10 mouse cellular contexts compared by ENCODE assay signal in genomic region chr3:65861471-65861881, GRCm38 (mm10).
DNase-seq lines count a peak whose midpoint lies in the region; ATAC-seq lines count a peak whose summit lies in the region.
"Had no signal": no experiment of that assay in that cellular context is flagged by ENCODE, and none has a peak within 500 bp of the region (broad histone marks: within the 10 kb centered on the region; RNA-seq: fewer than 3 reads in every experiment).

No protein-coding gene starts in this region.

- peak; percentile 14; the same call in 1 of the 2 replicates for ATAC-seq in forebrain, embryonic 14.5 days
- no peak for ATAC-seq in forebrain, embryonic 12.5 days (ENCODE audit: low FRiP score)
- peak; percentile 73 for ATAC-seq in kidney, embryonic 14.5 days (ENCODE audit: low FRiP score, low TSS enrichment)

- no peaks in the 10 kb centered on the region for H3K9me3 ChIP-seq in forebrain, embryonic 14.5 days (replicated peaks; ENCODE audit: control insufficient read depth, low read length)
- no peaks in the 10 kb centered on the region for H3K9me3 ChIP-seq in forebrain, embryonic 12.5 days
- H3K9me3 ChIP-seq in kidney, embryonic 14.5 days (ENCODE audit: control insufficient read depth, low read length) = no peaks in the 10 kb centered on the region
- H3K9me3 ChIP-seq: stomach, embryonic 15.5 days had no signal

- no peaks in the 10 kb centered on the region for H3K36me3 ChIP-seq in forebrain, embryonic 14.5 days (ENCODE audit: control insufficient read depth, insufficient read depth, low read length)
- no peaks in the 10 kb centered on the region for H3K36me3 ChIP-seq in forebrain, embryonic 12.5 days (replicated peaks)
- H3K36me3 ChIP-seq in kidney, embryonic 14.5 days (ENCODE audit: control insufficient read depth, insufficient read depth, low read length) = no peaks in the 10 kb centered on the region
- H3K36me3 ChIP-seq: stomach, embryonic 15.5 days had no signal

- peak; percentile 73 for DNase-seq in forebrain, embryonic 14.5 days (ENCODE audit: low spot score)
- DNase-seq in ovary, postnatal 36 days (ENCODE audit: low spot score) = peak; percentile 36
- DNase-seq in ovary, postnatal 10 days (ENCODE audit: low spot score) = no peak
- peak; percentile 86 for DNase-seq in yolk sac, embryonic 10.5 days (ENCODE audit: low spot score)
- DNase-seq in frontal cortex, postnatal 14 days (ENCODE audit: low spot score in 2 of 2) = no peak
- DNase-seq in left cerebral cortex, adult 9 months (ENCODE audit: low spot score in 2 of 2) = no peak

- peaks cover 20% of the 10 kb centered on the region for H3K4me1 ChIP-seq in forebrain, embryonic 14.5 days (ENCODE audit: control insufficient read depth, insufficient read depth, low read length)
- H3K4me1 ChIP-seq in forebrain, embryonic 12.5 days = peaks cover 45% of the 10 kb centered on the region
- H3K4me1 ChIP-seq in kidney, embryonic 14.5 days (ENCODE audit: control insufficient read depth, insufficient read depth, low read length) = peaks cover 36% of the 10 kb centered on the region

- H3K27ac ChIP-seq in forebrain, embryonic 14.5 days (ENCODE audit: low read depth, low read length) = no peak overlapping the region
- H3K27ac ChIP-seq in forebrain, embryonic 12.5 days = no peak overlapping the region
- peak overlapping the region; percentile 6; the same call in 1 of the 2 replicates for H3K27ac ChIP-seq in kidney, embryonic 14.5 days (ENCODE audit: low read depth, low read length)
- H3K27ac ChIP-seq: stomach, embryonic 15.5 days had no signal

- H3K4me2 ChIP-seq in forebrain, embryonic 14.5 days (ENCODE audit: low read length) = no peak overlapping the region
- H3K4me2 ChIP-seq in forebrain, embryonic 12.5 days = no peak overlapping the region
- no peak overlapping the region; the same call in 1 of the 2 replicates for H3K4me2 ChIP-seq in kidney, embryonic 14.5 days (replicated peaks; ENCODE audit: low read depth, low read length)
- H3K4me2 ChIP-seq: stomach, embryonic 15.5 days had no signal

- WGBS in forebrain, embryonic 14.5 days = 10% methylated on average over 6 of the region's 6 CpGs
- 4% methylated on average over 6 of the region's 6 CpGs for WGBS in forebrain, embryonic 12.5 days
- 2% methylated on average over 6 of the region's 6 CpGs for WGBS in kidney, embryonic 14.5 days

- H3K27me3 ChIP-seq in forebrain, embryonic 14.5 days (replicated peaks; ENCODE audit: control insufficient read depth, insufficient read depth, low read length) = no peaks in the 10 kb centered on the region; the same call in 1 of the 2 replicates
- peaks cover 41% of the 10 kb centered on the region for H3K27me3 ChIP-seq in forebrain, embryonic 12.5 days
- no peaks in the 10 kb centered on the region for H3K27me3 ChIP-seq in kidney, embryonic 14.5 days (ENCODE audit: control insufficient read depth, insufficient read depth, low read length)
- H3K27me3 ChIP-seq: CH12.LX; stomach, embryonic 15.5 days had no signal

- H3K4me3 ChIP-seq in forebrain, embryonic 14.5 days (ENCODE audit: low read depth, low read length) = no peak overlapping the region
- no peak overlapping the region for H3K4me3 ChIP-seq in forebrain, embryonic 12.5 days (replicated peaks)
- no peak overlapping the region for H3K4me3 ChIP-seq in kidney, embryonic 14.5 days (ENCODE audit: low read length)
- H3K4me3 ChIP-seq: stomach, embryonic 15.5 days had no signal

- peak overlapping the region; percentile 13; the same call in 1 of the 2 replicates for H3K9ac ChIP-seq in forebrain, embryonic 14.5 days (ENCODE audit: low read length)
- no peak overlapping the region for H3K9ac ChIP-seq in forebrain, embryonic 12.5 days
- no peak overlapping the region for H3K9ac ChIP-seq in kidney, embryonic 14.5 days (ENCODE audit: low read depth, low read length)
- H3K9ac ChIP-seq: stomach, embryonic 15.5 days had no signal

Comparison
In these comparisons a context has a peak if more than half of its experiments do, and no peak if none do; other contexts are left out.
1. DNase-seq: peak in forebrain, embryonic 14.5 days (single experiment), ovary, postnatal 36 days (single experiment) and yolk sac, embryonic 10.5 days (single experiment); none in ovary, postnatal 10 days (single experiment), frontal cortex, postnatal 14 days (0 of 2) and left cerebral cortex, adult 9 months (0 of 2).